Mouse (Mus musculus): ENCODE data around the gene Dnajb6.

DNA sequence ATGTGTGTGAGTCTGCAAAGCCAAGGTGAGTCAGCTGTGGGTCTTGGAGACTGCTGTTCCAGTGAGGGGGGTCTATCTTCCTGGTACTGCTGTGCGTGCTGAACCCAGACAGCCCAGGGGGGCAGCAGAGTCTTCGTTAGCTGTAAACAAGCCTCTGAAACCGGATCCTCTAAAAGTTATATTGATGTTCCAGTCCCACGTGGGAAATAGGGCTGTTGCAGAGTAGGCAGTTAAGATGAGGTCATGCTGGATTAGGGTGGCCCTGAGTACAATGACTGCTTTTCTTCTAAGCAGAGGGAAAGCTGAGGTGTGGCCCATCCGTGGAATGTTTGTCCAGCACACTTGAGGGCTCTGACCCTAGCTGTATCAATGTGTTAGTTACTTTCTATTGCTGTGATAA, 27.2 kb upstream of the Dnajb6 start:
- no peak for TF ChIP-seq CTCF (IDR thresholded peaks at IDR 0.05; ENCODE audit: low read depth, low read length)
- TF ChIP-seq TAL1 (conservative IDR thresholded peaks at IDR 0.05; ENCODE audit: low read depth, low read length) = no peak
